Mouse (Mus musculus): ENCODE measurements around the gene Lats2. TPM values are rescaled to one million over a fixed set of nuclear protein-coding genes. Genes with fewer than 3 reads are reported as not detected.
A peak's percentile ranks its signal among the peaks of the same experiment; 100 is the strongest.

Gene Lats2
- polyA plus RNA-seq, 1 experiment from 2014 or later: 21.5 TPM

DNA sequence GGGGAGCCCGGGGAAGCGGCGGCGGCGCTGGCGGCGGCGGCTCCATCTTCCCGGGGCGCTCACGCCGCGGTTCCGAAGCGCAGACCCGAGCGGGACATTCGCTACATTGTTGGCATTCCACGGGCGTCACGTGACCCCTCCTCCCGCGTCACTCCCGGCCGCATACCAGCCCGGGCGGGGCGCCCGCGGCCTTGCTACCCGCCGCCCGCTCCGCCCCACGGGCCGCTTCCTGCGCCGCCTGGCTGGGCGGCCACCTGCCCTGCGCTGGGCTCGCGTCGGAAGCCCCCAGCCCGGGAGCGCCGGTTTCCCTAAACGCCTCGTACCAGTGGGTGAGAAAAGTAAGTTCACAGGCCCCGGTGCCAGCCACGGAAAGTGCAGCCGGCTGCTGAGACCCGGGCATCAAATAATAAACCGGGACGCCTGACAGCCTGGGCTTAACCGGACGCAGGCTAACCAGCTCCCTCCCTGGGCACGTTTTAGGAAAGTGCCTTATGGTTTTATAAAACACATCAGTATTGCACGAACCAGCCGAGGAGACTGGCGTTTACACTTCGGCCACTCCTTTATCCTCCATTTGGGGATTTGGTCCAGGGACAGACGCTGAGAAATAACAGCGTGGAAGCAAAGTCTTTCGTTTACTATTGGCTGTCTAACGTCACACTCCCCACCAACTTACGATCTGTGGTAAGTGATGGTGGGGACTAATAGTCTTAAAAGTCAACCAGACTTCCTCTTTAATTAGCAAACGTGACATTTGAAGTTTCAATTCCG, 12.0 kb downstream of the Lats2 start, which contains the start of gene Gm49361:
Gene Gm49361 (minus strand): TSS at position 103 of the 771 bp plus-strand sequence.
- Histone ChIP-seq H3K4me1 (ENCODE audit: control insufficient read depth, insufficient read depth, low read length) (peaks cover 14% of the 10 kb centered on the region; the same call in 1 of the 2 replicates), H3K27me3 (ENCODE audit: control insufficient read depth, insufficient read depth, low read length) (no peaks in the 10 kb centered on the region), H3K27ac (ENCODE audit: low read length) (peak within 1 kb of the TSS; percentile 94), H3K9me3 (ENCODE audit: control insufficient read depth, low read depth, low read length) (no peaks in the 10 kb centered on the region), H3K36me3 (ENCODE audit: control insufficient read depth, insufficient read depth, low read length) (no peaks in the 10 kb centered on the region), H3K4me3 (ENCODE audit: low read depth, low read length) (peak within 1 kb of the TSS; percentile 87), H3K4me2 (replicated peaks; ENCODE audit: low read depth, low read length) (peak within 1 kb of the TSS; percentile 77), H3K9ac (replicated peaks; ENCODE audit: low read depth, low read length) (peak within 1 kb of the TSS; percentile 92)
- under 1% methylated on average over 66 of the region's 68 CpGs for WGBS
- peak; percentile 90 for ATAC-seq (ENCODE audit: insufficient number of reproducible peaks, insufficient read depth, low FRiP score, low read depth)

GRCm38 (mm10) chr14:57745291-57745969, 12.8 kb downstream of the Lats2 start:
- ATAC-seq (ENCODE audit: insufficient number of reproducible peaks, insufficient read depth, low FRiP score, low read depth): peak; percentile 76
- Histone ChIP-seq H3K36me3 (ENCODE audit: control insufficient read depth, insufficient read depth, low read length) (no peaks in the 10 kb centered on the region), H3K27me3 (ENCODE audit: control insufficient read depth, insufficient read depth, low read length) (no peaks in the 10 kb centered on the region), H3K4me2 (replicated peaks; ENCODE audit: low read depth, low read length) (peak overlapping the region; percentile 77), H3K27ac (ENCODE audit: low read length) (peak overlapping the region; percentile 94), H3K4me3 (ENCODE audit: low read depth, low read length) (peak overlapping the region; percentile 87), H3K9ac (replicated peaks; ENCODE audit: low read depth, low read length) (peak overlapping the region; percentile 92), H3K4me1 (ENCODE audit: control insufficient read depth, insufficient read depth, low read length) (peaks cover 14% of the 10 kb centered on the region; the same call in 1 of the 2 replicates), H3K9me3 (ENCODE audit: control insufficient read depth, low read depth, low read length) (no peaks in the 10 kb centered on the region)
- 0% methylated on average over 77 of the region's 103 CpGs for WGBS

DNA sequence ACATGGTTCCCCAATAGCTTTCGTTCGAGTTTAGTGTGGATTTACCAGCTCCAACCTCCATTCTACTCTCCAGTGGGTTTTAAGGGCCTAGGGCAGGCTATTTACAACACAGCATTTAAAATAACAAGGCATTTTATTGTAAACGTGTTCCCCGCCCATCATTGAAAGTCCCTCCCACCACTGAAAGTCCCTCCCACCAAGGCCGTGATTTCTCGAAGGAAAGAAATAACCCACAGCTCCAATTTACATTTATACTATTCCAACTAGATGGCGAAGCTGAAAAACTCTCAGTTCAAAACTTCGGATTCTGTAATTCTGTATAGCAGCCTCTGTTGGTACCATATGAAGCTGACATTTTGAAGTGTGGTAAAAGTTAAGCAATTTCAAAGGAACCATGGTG, 13.6 kb downstream of the Lats2 start:
- peak overlapping the region; percentile 77 for H3K4me2 ChIP-seq (replicated peaks; ENCODE audit: low read depth, low read length)
- WGBS: 1% methylated on average over 8 of the region's 8 CpGs
- no peak for ATAC-seq (ENCODE audit: insufficient number of reproducible peaks, insufficient read depth, low FRiP score, low read depth)
- H3K36me3 ChIP-seq (ENCODE audit: control insufficient read depth, insufficient read depth, low read length): no peaks in the 10 kb centered on the region
- peak overlapping the region; percentile 87 for H3K4me3 ChIP-seq (ENCODE audit: low read depth, low read length)
- peaks cover 14% of the 10 kb centered on the region; the same call in 1 of the 2 replicates for H3K4me1 ChIP-seq (ENCODE audit: control insufficient read depth, insufficient read depth, low read length)
- no peaks in the 10 kb centered on the region for H3K27me3 ChIP-seq (ENCODE audit: control insufficient read depth, insufficient read depth, low read length)
- peak overlapping the region; percentile 92 for H3K9ac ChIP-seq (replicated peaks; ENCODE audit: low read depth, low read length)
- H3K27ac ChIP-seq (ENCODE audit: low read length): no peak overlapping the region
- no peaks in the 10 kb centered on the region for H3K9me3 ChIP-seq (ENCODE audit: control insufficient read depth, low read depth, low read length)

GRCm38 (mm10) chr14:57740651-57741050, 17.5 kb downstream of the Lats2 start:
- 79% methylated on average over 8 of the region's 8 CpGs for WGBS
- Histone ChIP-seq H3K4me3 (ENCODE audit: low read depth, low read length) (no peak overlapping the region), H3K9ac (replicated peaks; ENCODE audit: low read depth, low read length) (no peak overlapping the region), H3K27ac (ENCODE audit: low read length) (no peak overlapping the region), H3K36me3 (ENCODE audit: control insufficient read depth, insufficient read depth, low read length) (no peaks in the 10 kb centered on the region), H3K9me3 (ENCODE audit: control insufficient read depth, low read depth, low read length) (no peaks in the 10 kb centered on the region), H3K27me3 (ENCODE audit: control insufficient read depth, insufficient read depth, low read length) (no peaks in the 10 kb centered on the region), H3K4me2 (replicated peaks; ENCODE audit: low read depth, low read length) (no peak overlapping the region), H3K4me1 (ENCODE audit: control insufficient read depth, insufficient read depth, low read length) (peaks cover 28% of the 10 kb centered on the region)
- ATAC-seq (ENCODE audit: insufficient number of reproducible peaks, insufficient read depth, low FRiP score, low read depth): no peak

GRCm38 (mm10) chr14:57737089-57737488, 21.1 kb downstream of the Lats2 start:
- no peak overlapping the region for H3K4me3 ChIP-seq (ENCODE audit: low read depth, low read length)
- H3K27ac ChIP-seq (ENCODE audit: low read length): peak overlapping the region; percentile 2; the same call in 1 of the 2 replicates
- no peak for ATAC-seq (ENCODE audit: insufficient number of reproducible peaks, insufficient read depth, low FRiP score, low read depth)
- H3K27me3 ChIP-seq (ENCODE audit: control insufficient read depth, insufficient read depth, low read length): no peaks in the 10 kb centered on the region
- no peak overlapping the region for H3K9ac ChIP-seq (replicated peaks; ENCODE audit: low read depth, low read length)
- no peaks in the 10 kb centered on the region for H3K9me3 ChIP-seq (ENCODE audit: control insufficient read depth, low read depth, low read length)
- H3K4me2 ChIP-seq (replicated peaks; ENCODE audit: low read depth, low read length): no peak overlapping the region
- H3K4me1 ChIP-seq (ENCODE audit: control insufficient read depth, insufficient read depth, low read length): peaks cover 26% of the 10 kb centered on the region
- H3K36me3 ChIP-seq (ENCODE audit: control insufficient read depth, insufficient read depth, low read length): peaks cover 7% of the 10 kb centered on the region

DNA sequence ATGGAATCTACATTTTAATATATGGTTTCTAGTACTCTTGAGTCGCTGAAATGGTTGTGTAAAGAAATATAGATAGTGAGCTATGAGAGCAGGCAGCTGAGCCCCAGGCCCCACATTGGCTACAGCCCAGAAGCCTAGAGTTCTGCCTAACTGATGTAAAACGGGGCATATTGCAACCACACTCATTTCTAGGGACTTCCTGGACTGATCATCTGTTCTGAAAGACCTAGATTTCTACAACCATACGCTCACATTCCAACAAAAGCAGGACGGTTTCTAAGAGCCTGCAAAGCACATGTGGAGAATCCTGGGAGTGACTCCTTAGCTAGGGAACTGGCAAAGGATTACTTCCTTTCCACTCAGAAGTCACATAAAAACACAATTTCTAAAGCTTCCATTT, 22.0 kb downstream of the Lats2 start:
- peaks cover 30% of the 10 kb centered on the region for H3K4me1 ChIP-seq (ENCODE audit: control insufficient read depth, insufficient read depth, low read length)
- no peak overlapping the region for H3K27ac ChIP-seq (ENCODE audit: low read length)
- H3K9me3 ChIP-seq (ENCODE audit: control insufficient read depth, low read depth, low read length): no peaks in the 10 kb centered on the region
- no peak overlapping the region for H3K4me2 ChIP-seq (replicated peaks; ENCODE audit: low read depth, low read length)
- no peak for ATAC-seq (ENCODE audit: insufficient number of reproducible peaks, insufficient read depth, low FRiP score, low read depth)
- peaks cover 7% of the 10 kb centered on the region for H3K36me3 ChIP-seq (ENCODE audit: control insufficient read depth, insufficient read depth, low read length)
- no peak overlapping the region for H3K9ac ChIP-seq (replicated peaks; ENCODE audit: low read depth, low read length)
- WGBS: 40% methylated on average over 4 of the region's 4 CpGs
- H3K27me3 ChIP-seq (ENCODE audit: control insufficient read depth, insufficient read depth, low read length): no peaks in the 10 kb centered on the region
- no peak overlapping the region for H3K4me3 ChIP-seq (ENCODE audit: low read depth, low read length)

DNA sequence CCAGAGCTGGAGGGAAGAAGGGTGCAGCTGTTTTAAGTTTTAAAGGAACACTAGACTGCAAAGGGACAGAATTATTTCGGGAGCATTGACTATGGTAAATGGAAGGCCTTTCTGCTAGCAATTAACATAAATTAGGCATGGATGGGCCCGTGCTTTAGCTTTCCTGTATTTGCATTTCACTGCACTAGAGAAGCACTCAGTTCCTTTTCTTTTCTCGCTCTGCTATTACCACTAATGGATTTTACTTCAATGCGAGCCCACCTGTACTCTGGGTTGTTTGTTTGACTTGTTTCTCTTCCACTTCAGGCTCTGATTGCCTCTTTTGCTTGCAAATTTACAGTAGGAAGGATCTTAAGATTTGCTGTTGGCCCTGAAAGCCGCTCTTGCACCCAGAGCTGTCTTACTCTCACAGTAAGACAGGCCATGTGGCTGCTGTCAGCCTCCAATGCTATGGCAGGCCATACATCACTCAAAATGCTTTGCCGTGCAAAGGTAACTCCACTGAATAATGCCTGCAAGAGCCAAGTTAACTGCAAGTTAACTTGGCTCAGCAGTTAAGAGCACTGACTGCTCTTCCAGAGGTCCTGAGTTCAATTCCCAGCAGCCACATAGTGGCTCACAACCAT, 25.4 kb downstream of the Lats2 start:
- H3K4me3 ChIP-seq (ENCODE audit: low read depth, low read length): no peak overlapping the region
- no peak overlapping the region for H3K9ac ChIP-seq (replicated peaks; ENCODE audit: low read depth, low read length)
- no peak overlapping the region for H3K4me2 ChIP-seq (replicated peaks; ENCODE audit: low read depth, low read length)
- ATAC-seq (ENCODE audit: insufficient number of reproducible peaks, insufficient read depth, low FRiP score, low read depth): no peak
- H3K36me3 ChIP-seq (ENCODE audit: control insufficient read depth, insufficient read depth, low read length): peaks cover 7% of the 10 kb centered on the region
- peaks cover 43% of the 10 kb centered on the region for H3K4me1 ChIP-seq (ENCODE audit: control insufficient read depth, insufficient read depth, low read length)
- no peaks in the 10 kb centered on the region for H3K9me3 ChIP-seq (ENCODE audit: control insufficient read depth, low read depth, low read length)
- no peak overlapping the region for H3K27ac ChIP-seq (ENCODE audit: low read length)
- H3K27me3 ChIP-seq (ENCODE audit: control insufficient read depth, insufficient read depth, low read length): no peaks in the 10 kb centered on the region
- 48% methylated on average over 6 of the region's 6 CpGs for WGBS

GRCm38 (mm10) chr14:57730527-57730926, 27.7 kb downstream of the Lats2 start:
- H3K27ac ChIP-seq (ENCODE audit: low read length): peak overlapping the region; percentile 75; the same call in 1 of the 2 replicates
- H3K4me3 ChIP-seq (ENCODE audit: low read depth, low read length): no peak overlapping the region
- ATAC-seq (ENCODE audit: insufficient number of reproducible peaks, insufficient read depth, low FRiP score, low read depth): peak; percentile 60; the same call in 1 of the 2 replicates
- 38% methylated on average over 9 of the region's 9 CpGs for WGBS
- 0 out of 2 replicates have a peak overlapping the region, but pooled peaks have one; percentile 2 for H3K4me2 ChIP-seq (replicated peaks; ENCODE audit: low read depth, low read length)
- H3K9ac ChIP-seq (replicated peaks; ENCODE audit: low read depth, low read length): 0 out of 2 replicates have a peak overlapping the region, but pooled peaks have one; percentile 18
- peaks cover 6% of the 10 kb centered on the region; the same call in 1 of the 2 replicates for H3K9me3 ChIP-seq (ENCODE audit: control insufficient read depth, low read depth, low read length)
- H3K27me3 ChIP-seq (ENCODE audit: control insufficient read depth, insufficient read depth, low read length): no peaks in the 10 kb centered on the region
- peaks cover 7% of the 10 kb centered on the region for H3K36me3 ChIP-seq (ENCODE audit: control insufficient read depth, insufficient read depth, low read length)
- peaks cover 28% of the 10 kb centered on the region for H3K4me1 ChIP-seq (ENCODE audit: control insufficient read depth, insufficient read depth, low read length)
